Mouse (Mus musculus): ENCODE data around the gene Olfr293.

DNA sequence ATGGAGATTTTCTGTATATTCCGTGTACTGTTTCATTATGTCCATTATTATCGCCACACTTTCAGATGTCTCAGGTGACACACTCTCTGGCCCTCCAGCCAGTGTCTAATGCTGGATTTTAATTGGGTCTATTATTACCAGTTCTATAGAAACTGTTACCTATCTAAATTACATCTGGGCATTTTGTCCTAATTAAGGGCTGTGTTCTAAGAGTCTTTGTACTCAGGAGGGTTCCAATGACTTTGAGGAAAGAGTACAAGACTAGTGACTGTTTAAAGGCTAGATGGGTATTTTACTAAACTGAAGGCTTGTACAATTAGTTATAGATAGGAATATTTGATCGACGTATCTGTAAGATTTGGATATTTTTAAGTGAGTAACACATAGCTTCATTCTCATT, at the start of gene Olfr293:
- TF ChIP-seq CTCF (IDR thresholded peaks at IDR 0.05) (no peak), EP300 (IDR thresholded peaks at IDR 0.05) (no peak)
